Mouse (Mus musculus) liver, postnatal 0 days (tissue): ENCODE data around the gene Mettl17.

Experiments used
- CTCF ChIP-seq: sonication (generic); IDR thresholded peaks from 2 replicates; pipeline ENCODE4 v1.5.1; 2016; ENCODE audit warnings: antibody characterized with exemption, low read depth
- EP300 ChIP-seq: IDR thresholded peaks from 2 replicates; pipeline ENCODE4 v1.6.1; 2016; ENCODE audit warnings: antibody characterized with exemption, low read depth, mild to moderate bottlenecking

GRCm38 (mm10) chr14:51877517-51877916 is 7.1 kb upstream of the Mettl17 start:
- no peak for TF ChIP-seq EP300
- no peak for TF ChIP-seq CTCF
